Mouse (Mus musculus) CH12.LX (cell line): ENCODE data around the gene Mylk3. TPM values are rescaled to one million over a fixed set of nuclear protein-coding genes. Genes with fewer than 3 reads are reported as not detected.

Experiments used
- DNase-seq: peaks from one replicate; pipeline ENCODE4 v3.0.0-alpha.2; 2013; ENCODE audit errors: extremely low read depth
- H3K27ac ChIP-seq: 2 replicates; pipeline ENCODE4 v1.5.1; 2012; ENCODE audit warnings: low read depth, mild to moderate bottlenecking, control low read depth, moderate library complexity; ENCODE audit not compliant: insufficient read depth
- H3K27me3 ChIP-seq: replicated peaks from 2 replicates; pipeline ENCODE3; 2012; ENCODE audit warnings: inconsistent platforms
- H3K36me3 ChIP-seq, 2 experiments: replicated peaks in 1 of 2; 2 replicates each; pipeline versions ENCODE3 to v1.6.1; 2012; ENCODE audit warnings: inconsistent platforms in 1 of 2, low read length in 1 of 2, mild to moderate bottlenecking in 1 of 2, mixed read lengths in 1 of 2, moderate library complexity in 1 of 2; ENCODE audit not compliant: control insufficient read depth in 1 of 2, insufficient read depth in 1 of 2
- H3K4me1 ChIP-seq, 2 experiments: 2 replicates each; pipeline ENCODE4 v1.6.1; 2012; ENCODE audit warnings: inconsistent platforms in 1 of 2, moderate library complexity in 1 of 2; ENCODE audit not compliant: insufficient read depth in 2 of 2, control insufficient read depth in 1 of 2
- H3K4me2 ChIP-seq: 2 replicates; pipeline ENCODE4 v1.6.1; 2012; ENCODE audit warnings: low read depth, mild to moderate bottlenecking, control low read depth; ENCODE audit not compliant: poor library complexity, insufficient read depth, severe bottlenecking
- H3K4me3 ChIP-seq, 3 experiments: fragments of 150-350 bp in 1 of 3; sonication (generic) in 1 of 3; replicated peaks in 1 of 3; 2 replicates each; pipeline versions ENCODE3 to v1.5.1; 2011 to 2012; ENCODE audit warnings: low read depth in 2 of 3, low read length in 2 of 3, mild to moderate bottlenecking in 2 of 3, moderate library complexity in 2 of 3, control low read depth in 1 of 3, improper control_type of control experiment in 1 of 3, inconsistent platforms in 1 of 3, mixed read lengths in 1 of 3; ENCODE audit not compliant: poor library complexity in 1 of 3
- H3K79me2 ChIP-seq: replicated peaks from 2 replicates; pipeline ENCODE4 v1.6.1; 2012; ENCODE audit warnings: mild to moderate bottlenecking, moderate library complexity; ENCODE audit not compliant: control insufficient read depth, poor library complexity, insufficient read depth, severe bottlenecking; ENCODE audit errors: extremely low read depth
- H3K9ac ChIP-seq: 2 replicates; pipeline ENCODE4 v1.6.1; 2012; ENCODE audit warnings: low read depth, mild to moderate bottlenecking, control low read depth, moderate library complexity; ENCODE audit not compliant: insufficient read depth
- H3K9me3 ChIP-seq: replicated peaks from 2 replicates; pipeline ENCODE3; 2012; ENCODE audit warnings: low read length, inconsistent platforms, mixed read lengths
- CHD2 ChIP-seq: IDR thresholded peaks from 2 replicates; pipeline ENCODE4 v1.6.1; 2011; ENCODE audit warnings: low read length, improper control_type of control experiment
- ETS1 ChIP-seq: conservative IDR thresholded peaks from 2 replicates; pipeline ENCODE4 v1.6.1; 2012; ENCODE audit warnings: low read depth, mild to moderate bottlenecking, inconsistent platforms, low read length, improper control_type of control experiment, moderate library complexity
- JUN ChIP-seq: IDR thresholded peaks from 2 replicates; pipeline ENCODE4 v1.6.1; 2011; ENCODE audit warnings: low read depth, mild to moderate bottlenecking, low read length, improper control_type of control experiment, moderate library complexity; ENCODE audit not compliant: insufficient read depth
- JUND ChIP-seq: conservative IDR thresholded peaks from 2 replicates; pipeline ENCODE4 v1.6.1; 2011; ENCODE audit warnings: low read depth, low read length, improper control_type of control experiment
- KAT2A ChIP-seq: IDR thresholded peaks from 2 replicates; pipeline ENCODE4 v1.6.1; 2012; ENCODE audit warnings: low read length, improper control_type of control experiment, inconsistent platforms; ENCODE audit not compliant: insufficient replicate concordance
- MAFK ChIP-seq: IDR thresholded peaks from 2 replicates; pipeline ENCODE4 v1.6.1; 2011; ENCODE audit warnings: low read length, improper control_type of control experiment; ENCODE audit not compliant: insufficient replicate concordance
- MAX ChIP-seq: IDR thresholded peaks from 2 replicates; pipeline ENCODE4 v1.6.1; 2011; ENCODE audit warnings: low read length, improper control_type of control experiment
- MXI1 ChIP-seq: IDR thresholded peaks from 2 replicates; pipeline ENCODE4 v1.6.1; 2011; ENCODE audit warnings: mild to moderate bottlenecking, low read depth, low read length, improper control_type of control experiment
- NELFE ChIP-seq: IDR thresholded peaks from 2 replicates; pipeline ENCODE4 v1.6.1; 2011; ENCODE audit warnings: low read depth, low read length, improper control_type of control experiment
- POLR2A ChIP-seq: IDR thresholded peaks from 2 replicates; pipeline ENCODE4 v1.6.1; 2011; ENCODE audit warnings: low read depth, mild to moderate bottlenecking, improper control_type of control experiment, low read length
- POLR2AphosphoS2 ChIP-seq: IDR thresholded peaks from 2 replicates; pipeline ENCODE4 v1.6.1; 2011; ENCODE audit warnings: low read depth, low read length, improper control_type of control experiment
- SMC3 ChIP-seq: IDR thresholded peaks from 2 replicates; pipeline ENCODE4 v1.6.1; 2011; ENCODE audit warnings: low read depth, low read length, improper control_type of control experiment
- TBP ChIP-seq: conservative IDR thresholded peaks from 2 replicates; pipeline ENCODE4 v1.6.1; 2011; ENCODE audit warnings: low read depth, low read length, improper control_type of control experiment
- TCF12 ChIP-seq: IDR thresholded peaks from 2 replicates; pipeline ENCODE4 v1.6.1; 2014; ENCODE audit warnings: low read depth, mild to moderate bottlenecking, inconsistent platforms, low read length, improper control_type of control experiment
- USF2 ChIP-seq: conservative IDR thresholded peaks from 2 replicates; pipeline ENCODE4 v1.6.1; 2011; ENCODE audit warnings: low read depth, low read length, improper control_type of control experiment
- dilution Hi-C: fragments of 300-500 bp; cut with MboI; formaldehyde crosslinking; loops from 2 replicates; pipeline ENCODE4 v1.14.3; 2020; ENCODE audit warnings: low sequenced_read_pairs; ENCODE audit not compliant: extremely low pct_unique_long_range_greater_than_20kb, extremely low pct_ligation_motif_present
- in situ Hi-C: fragments of 300-500 bp; cut with MboI; formaldehyde crosslinking; loops from 3 replicates; pipeline ENCODE4 v1.14.3; 2019; ENCODE audit warnings: low sequenced_read_pairs, low pct_ligation_motif_present, low pct_unique_long_range_greater_than_20kb, mixed read lengths
- polyA plus RNA-seq: library from polyadenylated mRNA; unstranded; fragments of >175 nt; gene quantifications from 2 replicates; pipeline ENCODE4 v1.2.1, GENCODE M21; 2012; ENCODE audit warnings: low read depth; ENCODE audit not compliant: insufficient read length
- total RNA-seq, 2 experiments: library from RNA; depleted of rRNA; stranded (reverse); fragments of 300-350 nt in 1 of 2; fragments of >200 nt in 1 of 2; gene quantifications; 2 replicates each; pipeline ENCODE4 v1.2.3; 2012 to 2014

The Mylk3 gene
- total and polyA plus RNA-seq, 3 experiments: 0.07 to 0.08 TPM; not detected in 1

- Histone ChIP-seq H3K4me1 (peaks cover 0 to 35% of the 10 kb centered on the region in 2 experiments; a peak in 2 of 4 replicates), H3K9me3 (no peaks in the 10 kb centered on the region), H3K27ac (no peak overlapping the region), H3K36me3 (peaks cover 0 to 4% of the 10 kb centered on the region in 2 experiments), H3K4me2 (peak overlapping the region; percentile 91), H3K9ac (peak overlapping the region; percentile 38), H3K27me3 (no peaks in the 10 kb centered on the region), H3K79me2 (peaks cover 42% of the 10 kb centered on the region), H3K4me3 (peak overlapping the region; percentile 78 to 82 (median 80))
- no peak for TF ChIP-seq KAT2A
- TF ChIP-seq MAFK: peak; percentile 50; the same call in 1 of the 2 replicates
- no peak for TF ChIP-seq MAX
- no peak for TF ChIP-seq JUND
- no peak for TF ChIP-seq POLR2A
- TF ChIP-seq MXI1: no peak
- TF ChIP-seq ETS1: no peak
- TF ChIP-seq CHD2: peak; percentile 68
- TF ChIP-seq NELFE: no peak
- no peak for TF ChIP-seq TBP
- TF ChIP-seq TCF12: no peak
- TF ChIP-seq USF2: no peak
- TF ChIP-seq JUN: no peak
- TF ChIP-seq SMC3: no peak
- dilution Hi-C loops (no loop called here), in situ Hi-C loops (no loop called here)
- peak; percentile 61 for DNase-seq
Observed at GRCm38 (mm10) chr8:85431281-85432167, 45.4 kb upstream of the Mylk3 start.

DNA sequence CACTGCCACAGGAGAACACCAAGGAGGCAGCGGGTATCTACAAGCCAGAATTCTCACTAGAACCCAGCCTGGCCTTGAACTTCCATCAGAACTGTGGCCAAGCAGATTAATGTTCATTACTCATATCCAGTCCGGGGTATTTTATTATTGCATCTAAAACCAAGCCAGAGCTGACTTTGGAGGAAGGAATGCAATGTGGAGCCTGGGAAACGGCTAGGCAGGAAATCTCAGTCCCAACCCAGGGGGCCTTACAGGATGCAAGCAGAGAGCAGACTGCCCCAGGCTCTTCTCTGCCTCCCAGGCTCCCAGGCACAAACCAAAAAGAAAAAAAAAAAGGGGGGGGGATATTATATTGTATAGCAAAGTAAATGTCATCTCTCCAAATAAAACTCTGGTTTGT is 44.7 kb upstream of the Mylk3 start:
- dilution Hi-C loops (no loop called here), in situ Hi-C loops (no loop called here)
- peak overlapping the region; percentile 38; the same call in 1 of the 2 replicates for H3K9ac ChIP-seq
- H3K27ac ChIP-seq: no peak overlapping the region
- H3K4me1 ChIP-seq: peaks cover 0 to 41% of the 10 kb centered on the region in 2 experiments; a peak in 2 of 4 replicates
- peak overlapping the region; percentile 8 to 82 (median 80) for H3K4me3 ChIP-seq
- no peak for TF ChIP-seq POLR2AphosphoS2
- no peak for DNase-seq
- H3K36me3 ChIP-seq: peaks cover 0 to 10% of the 10 kb centered on the region in 2 experiments
- peaks cover 47% of the 10 kb centered on the region for H3K79me2 ChIP-seq
- no peaks in the 10 kb centered on the region for H3K9me3 ChIP-seq
- no peaks in the 10 kb centered on the region for H3K27me3 ChIP-seq
- H3K4me2 ChIP-seq: peak overlapping the region; percentile 91
